Mouse (Mus musculus) right cerebral cortex, postnatal 10 days (tissue): ENCODE results near the gene 5330417C22Rik.
"Not testable (repeated sequence)": the region's sequence is repeated elsewhere in the genome, so short reads cannot be mapped to it uniquely, and the experiment has no call there.

ENCODE experiments used
- DNase-seq, 2 experiments: peaks; one replicate each; pipeline ENCODE4 v3.0.0; 2021; ENCODE audit warnings: low spot score in 2 of 2

The 5330417C22Rik gene

GRCm38 (mm10) chr3:108536517-108537260 lies at the start of gene 5330417C22Rik:
Gene 5330417C22Rik, minus strand, starts transcription at chr3:108536536.
- peak; percentile 94 to 96 for DNase-seq

- no peak for DNase-seq
Measured at GRCm38 (mm10) chr3:108584580-108584979, 48.2 kb upstream of the 5330417C22Rik start.

GRCm38 (mm10) chr3:108574018-108574417 lies 37.7 kb upstream of the 5330417C22Rik start:
- no peak for DNase-seq

- no peak for DNase-seq
Measured at GRCm38 (mm10) chr3:108572309-108573010, 36.1 kb upstream of the 5330417C22Rik start.

- peak; percentile 98 for DNase-seq
Measured at GRCm38 (mm10) chr3:108571443-108572294, 35.3 kb upstream of the 5330417C22Rik start, which contains the start of gene Taf13. Gene Taf13, plus strand, starts transcription at chr3:108571698.

GRCm38 (mm10) chr3:108570813-108571212 lies 34.5 kb upstream of the 5330417C22Rik start:
- DNase-seq: no peak

- DNase-seq: not testable (repeated sequence)
Measured at GRCm38 (mm10) chr3:108569636-108570035, 33.3 kb upstream of the 5330417C22Rik start.

GRCm38 (mm10) chr3:108567990-108568877 lies 31.9 kb upstream of the 5330417C22Rik start:
- peak; percentile 67 to 79 for DNase-seq

- peak; percentile 84 to 85 for DNase-seq
Measured at GRCm38 (mm10) chr3:108563309-108563708, 27.0 kb upstream of the 5330417C22Rik start.

GRCm38 (mm10) chr3:108562777-108563271 lies 26.5 kb upstream of the 5330417C22Rik start:
- DNase-seq: peak in 1 of 2 experiments; percentile 36

- peak; percentile 98 for DNase-seq
Measured at GRCm38 (mm10) chr3:108562133-108562730, 25.9 kb upstream of the 5330417C22Rik start, which contains the start of gene Tmem167b. Gene Tmem167b, minus strand, starts transcription at chr3:108562466.

- no peak for DNase-seq
Measured at GRCm38 (mm10) chr3:108557888-108558287, 21.6 kb upstream of the 5330417C22Rik start.

- peak; percentile 96 to 97 for DNase-seq
Measured at GRCm38 (mm10) chr3:108554587-108555312, 18.4 kb upstream of the 5330417C22Rik start.

GRCm38 (mm10) chr3:108554111-108554561 lies 17.8 kb upstream of the 5330417C22Rik start:
- DNase-seq: peak in 1 of 2 experiments; percentile 53

GRCm38 (mm10) chr3:108542299-108542698 lies 6.0 kb upstream of the 5330417C22Rik start:
- no peak for DNase-seq

- DNase-seq: peak; percentile 95
Measured at GRCm38 (mm10) chr3:108537303-108537702, 967 bp upstream of the 5330417C22Rik start.

- peak in 1 of 2 experiments; percentile 43 for DNase-seq
Measured at GRCm38 (mm10) chr3:108535896-108536516, 330 bp downstream of the 5330417C22Rik start.

GRCm38 (mm10) chr3:108533951-108534350 lies 2.4 kb downstream of the 5330417C22Rik start, which contains the start of gene 1700013F07Rik:
Gene 1700013F07Rik, plus strand, starts transcription at chr3:108534150.
- DNase-seq: no peak
